Mouse (Mus musculus) liver, embryonic 15.5 days (tissue): Measurements from ENCODE around the gene Ptdss2. TPM values are rescaled to one million over a fixed set of nuclear protein-coding genes. Genes with fewer than 3 reads are reported as not detected.

Source experiments
- ATAC-seq: fragments of 200-750 bp; cut with Nextera tagmentation; 2 replicates; pipeline ENCODE4 v1.8.0; 2017; ENCODE audit warnings: moderate number of reproducible peaks, mild to moderate bottlenecking, moderate library complexity; ENCODE audit not compliant: insufficient read depth
- H3K27ac ChIP-seq: fragments of 300-500 bp; sonication (generic); replicated peaks from 2 replicates; pipeline ENCODE4 v1.5.1; 2015; ENCODE audit warnings: mild to moderate bottlenecking, inconsistent platforms
- H3K27me3 ChIP-seq: fragments of 300-500 bp; sonication (generic); 2 replicates; pipeline ENCODE4 v1.6.1; 2015; ENCODE audit warnings: mild to moderate bottlenecking, inconsistent platforms
- H3K36me3 ChIP-seq: fragments of 300-500 bp; sonication (generic); replicated peaks from 2 replicates; pipeline ENCODE4 v1.6.1; 2015; ENCODE audit warnings: moderate library complexity, mild to moderate bottlenecking, inconsistent platforms
- H3K4me1 ChIP-seq: fragments of 300-500 bp; sonication (generic); replicated peaks from 2 replicates; pipeline ENCODE4 v1.6.1; 2015; ENCODE audit warnings: inconsistent platforms
- H3K4me2 ChIP-seq: fragments of 300-500 bp; sonication (generic); 2 replicates; pipeline ENCODE4 v1.6.1; 2015; ENCODE audit warnings: moderate library complexity, mild to moderate bottlenecking, inconsistent platforms
- H3K4me3 ChIP-seq: fragments of 300-500 bp; sonication (generic); replicated peaks from 2 replicates; pipeline ENCODE4 v1.5.1; 2015; ENCODE audit warnings: mild to moderate bottlenecking, inconsistent platforms
- H3K9ac ChIP-seq: fragments of 300-500 bp; sonication (generic); 2 replicates; pipeline ENCODE4 v1.6.1; 2015; ENCODE audit warnings: moderate library complexity, mild to moderate bottlenecking, inconsistent platforms
- H3K9me3 ChIP-seq: fragments of 300-500 bp; sonication (generic); replicated peaks from 2 replicates; pipeline ENCODE4 v1.6.1; 2016; ENCODE audit warnings: inconsistent platforms
- WGBS: fragments of 180-500 bp; shearing (Covaris S2); methylation state at CpG from one replicate; pipeline ENCODE4 v1.1.7; 2015; ENCODE audit warnings: mixed read lengths; ENCODE audit not compliant: insufficient replicate concordance; 5-methylcytosine and 5-hydroxymethylcytosine counted together
- polyA plus RNA-seq: library from polyadenylated mRNA; unstranded; fragments of >200 nt; fragmentation: Nextera tagmentation; extraction: Ambion mirVana; gene quantifications from 2 replicates; pipeline ENCODE4 v1.2.1, GENCODE M21; 2015

The Ptdss2 gene
- polyA plus RNA-seq, 1 experiment from 2014 or later: 140 TPM

DNA sequence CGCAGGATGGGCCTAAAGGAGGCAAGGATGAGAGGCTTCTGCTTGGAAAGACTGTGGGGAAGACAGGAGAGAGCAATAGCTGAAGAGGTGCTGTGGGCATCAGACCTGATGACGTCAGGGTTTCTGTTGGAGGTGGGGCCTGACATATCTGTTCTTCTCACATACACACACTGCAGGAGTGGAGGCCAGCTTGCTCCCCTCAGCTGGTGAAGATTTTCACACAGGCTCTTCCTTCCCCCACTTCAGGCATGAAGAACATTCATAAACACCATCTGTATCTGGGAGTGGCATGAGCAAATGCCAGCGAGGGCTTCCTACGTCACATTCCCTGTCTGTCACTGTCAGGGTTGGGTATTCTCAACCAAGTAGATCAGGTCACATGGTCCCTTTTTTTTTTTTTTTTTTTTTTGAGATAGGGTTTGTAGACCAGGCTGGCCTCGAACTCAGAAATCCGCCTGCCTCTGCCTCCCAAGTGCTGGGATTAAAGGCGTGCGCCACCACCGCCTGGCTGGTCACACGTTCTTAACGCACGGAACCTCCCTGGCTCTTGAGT is 23.9 kb downstream of the Ptdss2 start:
- Histone ChIP-seq H3K4me2 (peak overlapping the region; percentile 49), H3K27me3 (no peaks in the 10 kb centered on the region), H3K9ac (peak overlapping the region; percentile 37; the same call in 1 of the 2 replicates), H3K9me3 (no peaks in the 10 kb centered on the region), H3K4me1 (peaks cover 78% of the 10 kb centered on the region), H3K36me3 (peaks cover 98% of the 10 kb centered on the region), H3K4me3 (0 out of 2 replicates have a peak overlapping the region, but pooled peaks have one; percentile 0), H3K27ac (peak overlapping the region; percentile 83)
- peak; percentile 80 for ATAC-seq
- WGBS: 66% methylated on average over 12 of the region's 12 CpGs

DNA sequence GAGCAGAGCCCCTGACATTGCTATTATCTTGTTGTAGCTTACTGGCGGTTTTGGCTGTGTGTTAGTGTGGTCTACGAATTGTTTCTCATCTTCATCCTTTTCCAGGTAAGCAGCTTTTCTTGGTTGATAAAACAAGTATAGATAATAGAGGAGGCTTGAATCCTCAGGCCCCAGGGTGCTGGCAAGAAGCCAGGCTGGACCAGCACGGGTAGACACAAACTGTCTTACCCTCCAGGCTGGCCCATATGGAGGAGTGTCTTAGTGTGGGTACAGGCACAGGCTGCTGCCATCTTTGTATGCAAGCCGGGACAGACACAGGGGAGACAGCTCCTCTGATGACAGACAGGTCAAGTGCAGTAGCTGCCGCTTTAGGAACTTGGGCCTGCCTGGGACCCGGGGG is 24.9 kb downstream of the Ptdss2 start:
- Histone ChIP-seq H3K4me1 (peaks cover 69% of the 10 kb centered on the region), H3K4me3 (peak overlapping the region; percentile 24; the same call in 1 of the 2 replicates)

DNA sequence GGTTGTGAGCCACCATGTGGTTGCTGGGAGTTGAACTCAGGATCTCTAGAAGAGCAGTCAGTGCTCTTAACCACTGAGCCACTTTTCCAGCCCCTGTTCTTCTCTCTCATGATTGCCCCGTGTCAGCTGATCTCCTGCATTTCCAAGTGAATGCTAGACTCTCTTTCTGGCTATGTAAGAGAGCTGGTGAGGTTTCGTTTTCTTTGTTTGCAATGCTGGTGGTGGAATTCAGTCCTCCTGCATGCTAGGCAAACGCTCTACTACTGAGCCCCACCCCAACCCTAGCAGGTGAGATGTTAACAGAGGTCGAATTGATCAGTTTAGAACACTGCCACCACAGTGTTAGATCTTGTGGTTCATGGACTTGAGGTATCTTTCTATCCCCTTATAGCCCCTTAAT is 26.5 kb downstream of the Ptdss2 start:
- H3K9ac ChIP-seq: no peak overlapping the region
- peaks cover 99% of the 10 kb centered on the region for H3K36me3 ChIP-seq
- no peak overlapping the region for H3K4me2 ChIP-seq
- no peak overlapping the region for H3K4me3 ChIP-seq
- H3K27me3 ChIP-seq: no peaks in the 10 kb centered on the region
- no peaks in the 10 kb centered on the region for H3K9me3 ChIP-seq
- WGBS: 73% methylated on average over 4 of the region's 4 CpGs
- H3K4me1 ChIP-seq: peaks cover 54% of the 10 kb centered on the region
- H3K27ac ChIP-seq: no peak overlapping the region
- ATAC-seq: no peak

More for the DNA sequence above, 24.9 kb downstream of the Ptdss2 start:
- 50% methylated on average over 6 of the region's 6 CpGs for WGBS
- Histone ChIP-seq H3K36me3 (peaks cover 99% of the 10 kb centered on the region), H3K4me2 (peak overlapping the region; percentile 49), H3K9ac (peak overlapping the region; percentile 3; the same call in 1 of the 2 replicates), H3K27me3 (no peaks in the 10 kb centered on the region), H3K27ac (peak overlapping the region; percentile 83), H3K9me3 (no peaks in the 10 kb centered on the region)
- ATAC-seq: peak; percentile 10; the same call in 1 of the 2 replicates

DNA sequence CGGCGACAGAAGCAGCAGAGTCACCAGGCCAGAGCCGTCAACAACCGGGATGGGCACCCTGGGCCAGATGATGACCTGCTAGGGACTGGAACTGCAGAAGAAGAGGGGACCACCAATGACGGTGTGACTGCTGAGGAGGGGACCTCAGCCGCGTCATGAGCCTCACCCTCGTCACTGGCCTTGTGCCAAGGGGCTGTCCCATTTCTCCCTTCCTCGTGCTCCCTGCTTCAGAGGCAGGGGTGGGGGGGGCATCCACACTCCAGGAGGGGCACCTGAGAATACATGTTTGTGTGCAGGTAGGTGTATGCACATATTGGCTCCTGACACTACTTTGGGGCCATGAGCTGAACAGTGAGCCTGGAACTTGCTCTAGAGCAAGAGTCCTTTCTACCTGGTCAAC is 33.2 kb downstream of the Ptdss2 start:
- Histone ChIP-seq H3K4me1 (0 out of 2 replicates have a peak, but pooled peaks cover 2% of the 10 kb centered on the region), H3K27me3 (no peaks in the 10 kb centered on the region), H3K36me3 (peaks cover 98% of the 10 kb centered on the region), H3K27ac (no peak overlapping the region), H3K4me3 (no peak overlapping the region), H3K9ac (no peak overlapping the region), H3K9me3 (no peaks in the 10 kb centered on the region), H3K4me2 (no peak overlapping the region)
- ATAC-seq: no peak
- WGBS: 88% methylated on average over 9 of the region's 9 CpGs

DNA sequence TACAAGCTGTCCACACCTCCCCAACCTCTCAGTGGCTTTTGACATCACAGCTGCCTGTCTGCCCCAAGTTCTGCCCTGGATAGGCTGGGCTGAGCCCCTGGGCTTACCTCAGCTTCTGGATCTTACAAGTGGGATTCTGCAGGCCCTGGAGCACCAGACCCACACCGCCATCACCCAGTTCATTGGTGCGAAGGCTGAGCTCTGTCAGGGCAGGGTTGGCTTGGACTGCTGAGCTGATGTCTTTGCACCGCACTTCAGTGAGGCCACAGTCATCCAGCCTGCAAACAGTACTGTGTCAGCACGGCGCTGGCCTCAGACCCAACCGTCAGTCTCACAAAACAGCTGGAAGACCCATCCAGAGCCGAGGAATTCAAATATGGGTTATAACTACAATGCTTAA is 42.2 kb downstream of the Ptdss2 start:
- WGBS: 88% methylated on average over 7 of the region's 7 CpGs
- Histone ChIP-seq H3K9me3 (no peaks in the 10 kb centered on the region), H3K36me3 (peaks cover 64% of the 10 kb centered on the region), H3K27me3 (no peaks in the 10 kb centered on the region), H3K9ac (no peak overlapping the region), H3K4me3 (no peak overlapping the region), H3K27ac (no peak overlapping the region), H3K4me1 (peaks cover 35% of the 10 kb centered on the region), H3K4me2 (no peak overlapping the region)
- no peak for ATAC-seq

DNA sequence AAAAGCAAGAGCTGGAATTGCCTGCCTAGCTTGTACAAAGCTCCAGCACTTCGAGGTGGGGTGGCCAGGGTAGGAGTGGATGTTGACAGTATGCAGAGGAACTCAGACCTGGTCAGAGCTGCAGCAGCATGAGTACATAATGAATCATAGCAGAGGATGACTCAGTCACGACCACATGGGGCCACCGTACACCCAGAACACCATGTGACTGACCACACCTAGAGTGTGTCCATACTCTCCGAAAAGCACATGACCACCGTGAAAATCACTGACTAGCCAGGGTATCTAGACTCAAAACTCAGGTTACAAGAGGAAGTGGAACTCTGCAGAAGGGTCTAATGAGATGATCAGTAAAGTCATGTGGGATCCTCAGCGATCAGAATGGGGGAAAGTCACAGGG is 42.7 kb downstream of the Ptdss2 start:
- Histone ChIP-seq H3K9ac (no peak overlapping the region), H3K4me1 (peaks cover 40% of the 10 kb centered on the region), H3K27ac (no peak overlapping the region), H3K36me3 (peaks cover 60% of the 10 kb centered on the region), H3K4me2 (no peak overlapping the region), H3K4me3 (no peak overlapping the region), H3K27me3 (no peaks in the 10 kb centered on the region), H3K9me3 (no peaks in the 10 kb centered on the region)
- no peak for ATAC-seq
- WGBS: 66% methylated on average over 6 of the region's 6 CpGs

DNA sequence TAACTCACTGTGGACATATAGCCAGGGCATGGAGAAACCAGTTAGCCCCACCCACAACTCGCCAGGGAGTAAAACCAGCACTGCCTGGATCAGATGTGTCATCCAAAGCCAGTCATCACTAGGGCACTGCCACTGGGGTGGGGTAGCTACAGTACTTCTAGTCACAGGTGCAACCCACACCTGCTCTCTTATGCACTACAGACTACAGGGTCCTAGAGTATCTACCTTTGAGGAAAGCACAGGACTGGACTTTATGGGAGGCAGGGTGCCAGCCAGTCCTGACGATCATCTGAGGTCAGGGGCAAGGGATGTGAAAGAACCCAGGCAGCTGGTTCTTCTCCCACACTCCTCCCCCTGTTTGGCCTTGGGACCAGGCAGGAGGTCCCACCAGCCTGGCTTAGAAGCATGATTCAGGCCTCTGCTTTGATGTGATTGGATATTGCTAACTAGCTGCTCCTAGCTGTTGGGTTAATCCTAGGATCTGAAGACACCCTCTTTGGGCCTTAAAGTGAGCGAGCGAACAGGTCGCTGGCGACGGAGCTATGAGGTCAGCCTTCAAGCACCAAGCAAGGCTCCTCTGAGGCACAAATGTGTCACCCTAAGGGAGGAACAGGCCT is 45.8 kb downstream of the Ptdss2 start:
- WGBS: 5% methylated on average over 7 of the region's 7 CpGs
- Histone ChIP-seq H3K9ac (peak overlapping the region; percentile 64), H3K4me2 (peak overlapping the region; percentile 84), H3K4me3 (peak overlapping the region; percentile 65), H3K36me3 (peaks cover 29% of the 10 kb centered on the region), H3K4me1 (peaks cover 67% of the 10 kb centered on the region), H3K9me3 (no peaks in the 10 kb centered on the region), H3K27ac (peak overlapping the region; percentile 73), H3K27me3 (no peaks in the 10 kb centered on the region)
- peak; percentile 32 for ATAC-seq

DNA sequence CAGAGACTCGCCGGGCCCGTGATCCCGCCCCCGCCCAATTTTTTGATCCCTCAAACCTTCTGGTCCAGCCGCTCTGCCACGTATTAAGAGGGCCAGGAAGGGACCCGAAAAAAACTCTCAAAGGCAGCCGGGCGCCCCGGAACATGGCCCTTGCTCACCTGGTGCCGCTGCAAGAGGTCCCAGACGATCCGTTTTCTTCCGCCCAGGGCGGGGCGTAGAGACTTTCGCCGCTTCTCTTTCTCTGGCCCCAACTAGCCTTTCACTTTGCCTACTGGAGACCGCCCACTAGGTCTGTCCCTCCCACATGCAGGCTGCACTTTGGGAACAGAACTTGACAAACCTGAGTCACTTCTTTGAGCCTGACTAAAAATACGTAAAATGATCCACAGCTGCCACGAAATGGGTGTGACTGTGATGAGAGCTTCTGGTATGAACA is 46.4 kb downstream of the Ptdss2 start:
- Histone ChIP-seq H3K9ac (peak overlapping the region; percentile 64), H3K4me2 (peak overlapping the region; percentile 84), H3K4me1 (peaks cover 72% of the 10 kb centered on the region), H3K27ac (peak overlapping the region; percentile 73), H3K36me3 (peaks cover 24% of the 10 kb centered on the region), H3K4me3 (peak overlapping the region; percentile 65), H3K27me3 (no peaks in the 10 kb centered on the region), H3K9me3 (no peaks in the 10 kb centered on the region)
- under 1% methylated on average over 22 of the region's 22 CpGs for WGBS
- peak; percentile 54 for ATAC-seq

DNA sequence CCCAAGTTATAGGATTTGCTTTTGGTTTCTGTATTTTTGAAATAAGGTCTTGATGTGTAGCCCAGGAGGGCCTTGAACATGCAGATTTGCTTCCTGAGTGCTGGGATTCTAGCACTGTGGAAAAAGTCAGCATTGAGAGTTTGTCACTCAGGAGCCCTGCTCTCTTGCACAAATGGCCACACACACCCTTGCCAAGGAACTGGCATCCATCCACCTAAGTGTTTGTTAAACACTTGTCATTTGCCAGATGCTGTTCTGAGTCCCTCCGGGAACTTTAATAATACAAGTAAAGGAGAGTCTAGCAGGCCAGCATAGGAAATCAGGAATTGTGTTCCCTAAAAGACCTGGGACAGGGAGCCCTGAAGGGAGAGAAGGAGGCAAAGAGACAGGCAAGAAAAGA is 47.1 kb downstream of the Ptdss2 start:
- Histone ChIP-seq H3K27me3 (no peaks in the 10 kb centered on the region), H3K4me2 (peak overlapping the region; percentile 84), H3K36me3 (peaks cover 17% of the 10 kb centered on the region), H3K4me3 (peak overlapping the region; percentile 65; the same call in 1 of the 2 replicates), H3K9me3 (no peaks in the 10 kb centered on the region), H3K9ac (no peak overlapping the region), H3K27ac (peak overlapping the region; percentile 73), H3K4me1 (peaks cover 73% of the 10 kb centered on the region)
- 89% methylated on average over 1 of the region's 1 CpGs for WGBS
- ATAC-seq: no peak

DNA sequence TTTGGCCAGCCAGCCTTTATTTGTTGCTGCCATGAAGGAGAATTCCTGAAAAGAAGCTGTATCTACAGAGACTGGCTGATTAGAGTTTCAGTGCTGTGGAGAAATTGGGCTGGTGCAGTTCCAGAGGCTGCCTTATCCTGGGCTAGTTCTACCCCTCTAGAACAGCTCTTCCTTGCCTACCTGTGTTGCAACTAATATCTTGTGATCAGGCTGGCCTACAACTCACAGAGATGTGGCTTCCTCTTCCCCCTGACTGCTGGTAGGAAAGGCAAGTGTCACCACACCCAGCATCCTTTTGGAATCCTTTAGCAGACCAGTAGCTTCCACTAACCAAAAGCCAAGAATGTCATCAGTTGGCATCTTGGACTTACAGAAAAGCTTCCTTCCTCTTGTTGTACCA is 47.7 kb downstream of the Ptdss2 start:
- ATAC-seq: no peak
- Histone ChIP-seq H3K27ac (peak overlapping the region; percentile 73), H3K4me1 (peaks cover 73% of the 10 kb centered on the region), H3K9ac (no peak overlapping the region), H3K9me3 (no peaks in the 10 kb centered on the region), H3K4me2 (no peak overlapping the region), H3K36me3 (peaks cover 12% of the 10 kb centered on the region), H3K4me3 (no peak overlapping the region), H3K27me3 (no peaks in the 10 kb centered on the region)

DNA sequence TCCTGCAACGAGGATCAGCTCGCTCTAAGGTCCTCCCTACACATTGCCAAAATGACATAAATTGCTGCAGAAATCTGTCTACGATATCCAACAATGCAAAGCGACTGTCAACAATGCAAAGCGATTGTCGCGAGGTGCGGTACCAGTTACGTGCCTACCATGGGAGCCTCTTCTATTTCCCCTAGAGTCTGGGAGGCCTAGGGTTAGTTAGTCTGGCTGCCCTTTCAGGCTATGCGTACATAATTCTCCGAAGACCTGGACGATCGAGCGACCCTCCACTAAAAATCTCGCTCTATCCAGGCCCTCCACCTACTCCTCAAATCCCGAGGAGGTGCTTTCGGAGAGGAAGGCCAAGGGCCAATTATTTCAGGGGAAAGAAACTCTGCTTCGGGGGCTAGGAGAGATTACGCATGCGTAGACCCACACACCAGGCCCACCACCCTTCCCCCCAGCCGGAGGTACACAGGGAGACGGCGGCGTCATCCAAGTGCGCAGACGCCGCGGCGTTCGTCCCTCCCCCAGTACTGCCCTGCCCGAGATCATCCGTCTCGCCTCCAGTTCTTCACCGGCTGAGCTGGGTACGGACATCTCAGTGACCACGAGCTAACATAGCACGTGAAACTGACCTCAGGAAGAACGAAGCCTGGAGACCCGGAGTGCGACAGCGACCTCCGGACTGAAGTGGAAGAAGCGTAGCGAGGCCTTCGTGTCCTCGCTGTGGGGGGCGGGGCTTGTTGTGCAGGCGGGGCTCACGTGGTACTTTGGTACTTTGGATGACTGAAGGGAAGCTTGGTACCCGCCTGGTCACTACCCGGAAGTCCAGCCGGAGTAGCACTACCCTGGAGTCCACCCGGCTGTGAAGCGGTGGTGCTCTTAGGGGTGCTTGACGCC is 50.2 kb downstream of the Ptdss2 start, which contains the start of gene Rnh1:
Gene Rnh1, minus strand, starts transcription at position 742 of the 891 bp plus-strand sequence.
- Histone ChIP-seq H3K9ac (peak within 1 kb of the TSS; percentile 72), H3K4me1 (peaks cover 62% of the 10 kb centered on the region), H3K27me3 (no peaks in the 10 kb centered on the region), H3K27ac (peak within 1 kb of the TSS; percentile 86), H3K4me3 (peak within 1 kb of the TSS; percentile 78), H3K36me3 (no peaks in the 10 kb centered on the region), H3K9me3 (no peaks in the 10 kb centered on the region), H3K4me2 (peak within 1 kb of the TSS; percentile 94)
- peak; percentile 83 for ATAC-seq
- WGBS: 1% methylated on average over 55 of the region's 55 CpGs
